Mouse (Mus musculus): Measurements from ENCODE around the gene Fis1. TPM values are rescaled to one million over a fixed set of nuclear protein-coding genes. Genes with fewer than 3 reads are reported as not detected.
"Not testable (repeated sequence)": the region's sequence is repeated elsewhere in the genome, so short reads cannot be mapped to it uniquely, and the experiment has no call there.

The Fis1 gene
- total RNA-seq, 2 experiments from 2014 or later = 166 to 167 TPM

DNA sequence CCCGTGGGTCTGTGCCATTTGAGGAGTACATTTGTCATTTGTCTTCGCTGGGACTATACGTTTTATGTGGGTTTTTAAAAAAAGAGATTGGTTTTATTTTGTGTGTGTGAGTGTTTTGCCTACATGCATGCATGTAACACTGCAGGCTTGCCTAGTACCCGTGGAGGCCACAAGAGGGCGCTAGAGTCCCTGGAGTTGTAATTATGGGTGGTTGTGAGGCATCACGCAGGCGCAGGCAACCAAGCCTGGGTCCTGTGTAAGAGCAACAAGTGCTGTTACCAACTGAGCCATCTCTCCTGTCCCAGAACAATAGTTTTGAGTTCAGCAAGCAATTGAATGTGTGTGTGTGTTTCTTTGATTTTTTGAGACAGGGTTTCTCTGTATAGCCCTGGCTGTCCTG is 13.8 kb upstream of the Fis1 start:
- DNase-seq = no peak
- intact Hi-C loops (cut with DNase I) = no loop called here

DNA sequence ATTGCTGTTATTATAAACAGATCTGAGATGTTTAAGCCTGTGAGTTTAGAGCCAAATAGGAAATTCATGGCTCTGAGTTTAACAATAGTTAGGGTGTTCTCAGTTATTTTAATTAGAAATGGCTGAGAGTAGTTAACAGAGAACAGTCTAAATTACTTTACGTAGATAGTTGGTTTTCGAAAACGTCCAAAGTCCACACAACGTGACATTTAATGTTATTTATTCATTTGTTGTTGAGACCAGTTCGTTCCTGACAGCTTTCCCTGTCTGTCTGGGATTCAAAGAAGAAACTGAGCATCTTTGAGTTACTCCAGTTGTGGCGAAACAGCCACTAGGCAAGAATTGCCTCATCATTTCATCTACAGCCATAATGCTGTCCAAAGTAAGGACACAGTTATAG is 13.0 kb upstream of the Fis1 start:
- DNase-seq; intact Hi-C loops (cut with DNase I): not testable (repeated sequence)

DNA sequence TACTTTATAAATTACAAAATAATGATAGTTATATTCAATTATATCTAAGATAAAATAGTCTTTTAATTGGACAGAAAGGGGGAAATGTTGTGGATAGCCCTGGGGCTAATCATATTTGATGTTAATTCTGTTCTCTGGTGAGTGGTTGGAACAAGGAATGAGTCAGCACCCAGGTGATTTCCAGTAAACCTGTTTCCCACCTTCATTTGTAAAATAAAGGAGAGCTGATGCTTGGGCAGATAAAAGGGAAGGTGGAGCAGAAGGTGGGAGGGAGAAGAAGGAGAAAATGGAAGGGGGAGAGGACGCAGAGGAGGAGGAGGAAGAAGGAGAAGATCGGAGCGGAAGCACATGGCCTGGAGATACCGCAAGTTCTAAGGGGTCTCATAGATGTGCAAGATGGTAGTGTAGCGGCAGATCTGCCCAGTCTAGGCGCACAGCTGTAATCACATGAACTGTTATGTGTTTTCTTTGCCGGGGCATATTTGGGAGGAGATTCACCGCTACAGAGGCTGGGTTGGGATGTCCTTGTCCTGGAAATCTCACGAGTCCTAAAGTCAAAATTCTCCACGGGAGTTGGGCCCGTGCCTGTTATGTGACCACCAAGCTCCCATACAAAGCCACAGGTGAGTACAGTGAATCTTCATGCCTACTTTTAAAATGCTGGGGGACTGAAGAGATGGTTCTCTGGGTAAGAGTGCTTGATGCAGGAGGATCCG is 12.1 kb upstream of the Fis1 start:
- DNase-seq = no peak
- intact Hi-C loops (cut with DNase I) = no loop called here

DNA sequence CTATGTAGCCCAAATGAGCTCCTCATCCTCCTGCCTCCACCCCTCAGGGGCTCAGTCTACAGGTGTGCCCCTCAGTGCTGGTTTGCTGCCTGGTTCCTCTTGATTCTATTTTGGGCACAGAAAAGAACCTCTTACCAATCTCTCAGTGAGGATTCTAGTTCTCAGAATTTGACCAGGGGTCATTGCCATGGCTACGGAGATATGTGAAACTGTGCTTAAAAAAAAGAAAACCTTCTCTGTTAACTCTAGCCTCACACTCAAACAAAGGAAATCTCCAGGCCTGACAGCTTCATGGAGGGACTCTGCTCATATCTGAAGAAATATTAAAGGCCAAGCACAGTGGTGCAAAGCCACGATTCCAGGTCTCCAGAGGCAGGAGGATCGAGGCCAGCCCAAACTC is 10.3 kb upstream of the Fis1 start:
- intact Hi-C loops (cut with DNase I) = no loop called here
- no peak for DNase-seq

DNA sequence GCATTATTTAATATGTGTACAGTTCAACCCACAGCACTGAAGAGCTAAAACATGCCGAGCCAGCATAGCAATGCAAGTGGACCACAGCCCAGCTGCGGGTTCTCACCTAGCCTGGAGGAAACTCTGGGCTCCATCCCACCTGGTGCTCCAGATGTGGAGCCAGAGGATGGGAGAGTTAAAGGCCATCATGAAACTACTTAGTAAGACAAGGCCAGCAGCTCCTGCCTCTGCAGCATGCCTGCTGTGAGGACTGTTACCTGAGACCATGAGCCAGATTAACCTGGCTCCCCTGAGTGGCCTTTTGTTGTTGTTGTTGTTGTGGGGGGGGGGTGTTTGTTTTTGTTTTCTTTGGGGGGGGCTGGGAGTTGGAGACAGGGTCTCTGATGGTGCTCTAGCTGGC is 9.7 kb upstream of the Fis1 start:
- intact Hi-C loops (cut with DNase I) = no loop called here
- DNase-seq = no peak

DNA sequence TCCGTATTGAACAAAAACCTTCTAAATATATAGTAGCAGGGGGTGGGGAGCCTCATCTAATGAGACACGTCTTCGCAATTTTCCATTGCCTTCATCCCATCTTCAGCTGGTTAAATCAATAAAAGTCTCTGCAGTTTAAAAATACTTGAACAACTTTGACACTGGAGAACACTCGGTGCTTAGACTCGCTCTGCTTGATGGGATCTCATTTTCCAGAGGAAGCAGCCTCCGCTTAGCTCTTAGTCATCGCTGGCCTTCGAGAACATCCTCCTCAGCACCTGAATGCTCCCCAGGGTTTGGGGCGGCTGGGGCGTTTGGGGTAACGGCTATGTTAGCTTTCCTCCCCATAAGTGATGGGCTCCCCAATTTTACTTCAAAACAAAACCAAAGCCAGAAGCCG is 8.0 kb upstream of the Fis1 start:
- intact Hi-C loops (cut with DNase I) = no loop called here
- no peak for DNase-seq

DNA sequence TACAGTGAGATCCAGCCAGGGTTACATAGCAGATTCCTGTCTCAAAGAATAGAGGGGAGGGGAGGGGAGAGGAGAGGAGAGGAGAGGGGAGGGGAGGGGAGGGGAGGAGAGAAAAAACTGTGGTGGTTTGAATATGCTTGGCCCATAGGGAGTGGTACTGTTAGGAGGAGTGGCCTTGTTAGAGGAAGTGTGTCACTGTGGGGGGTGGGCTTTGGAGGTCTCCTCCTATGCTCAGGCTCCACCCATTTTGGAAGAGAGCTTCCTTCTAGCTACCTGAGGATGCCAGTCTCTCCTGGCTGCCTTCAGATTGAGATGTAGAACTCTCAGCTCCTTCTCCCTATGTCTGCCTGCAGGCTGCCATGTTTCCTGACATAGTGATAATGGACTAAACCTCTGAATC is 5.2 kb upstream of the Fis1 start:
- intact Hi-C loops (cut with DNase I) = no loop called here
- DNase-seq = no peak

DNA sequence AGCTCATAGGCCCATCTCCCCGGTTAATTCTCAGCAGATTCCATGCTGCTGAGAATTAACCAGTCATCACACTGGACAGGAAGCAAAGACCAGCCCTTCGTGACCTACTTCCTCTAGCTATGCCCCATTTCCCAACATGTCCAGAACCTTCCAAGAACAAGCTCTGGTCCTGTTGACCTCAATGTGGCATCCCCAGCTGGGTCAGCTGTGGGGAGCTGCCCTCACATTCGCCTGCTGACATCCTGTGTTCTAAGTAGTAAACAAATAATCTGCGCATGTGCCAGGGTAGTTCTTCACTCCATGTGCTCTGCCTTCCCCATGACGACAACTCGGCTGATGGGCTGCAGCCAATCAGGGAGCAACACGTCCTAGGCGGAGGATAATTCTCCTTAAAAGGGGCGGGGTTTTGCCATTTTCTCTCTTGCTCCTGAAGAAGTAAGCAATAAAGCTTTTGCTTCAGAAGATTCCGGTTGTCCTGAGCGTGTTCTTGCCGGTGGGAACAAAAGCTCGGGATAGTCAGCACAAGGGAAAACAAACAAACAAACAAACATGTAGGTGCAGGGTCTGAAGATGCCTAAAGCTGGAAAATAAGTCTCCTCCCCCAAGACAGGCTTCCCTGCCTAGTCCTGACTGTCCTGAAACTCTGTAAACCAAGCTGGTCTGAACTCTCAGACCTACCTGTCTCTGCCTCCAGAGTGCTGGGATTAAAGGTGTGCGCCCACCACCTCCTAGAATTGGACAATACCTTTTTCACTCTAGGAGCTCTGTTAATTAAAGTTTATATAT is 3.3 kb upstream of the Fis1 start:
- DNase-seq; intact Hi-C loops (cut with DNase I): not testable (repeated sequence)

DNA sequence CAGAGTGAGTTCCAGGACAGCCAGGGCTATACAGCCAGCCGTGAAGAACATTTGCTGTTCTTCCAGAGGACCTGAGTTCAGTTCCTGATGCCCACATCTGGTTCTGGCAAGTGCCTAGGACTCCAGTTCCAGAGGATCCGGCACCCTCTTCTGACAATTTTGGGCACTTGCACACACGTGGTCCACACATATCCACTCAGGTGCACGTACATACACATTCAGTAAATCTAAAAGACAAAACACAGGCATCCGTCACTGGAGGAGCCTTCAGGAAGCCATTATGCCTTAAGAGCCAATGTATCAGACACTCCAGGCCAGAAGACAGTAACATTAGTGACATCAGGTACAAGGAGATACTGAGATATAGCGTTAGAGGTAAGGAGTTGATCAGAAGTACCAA is 2.6 kb upstream of the Fis1 start:
- DNase-seq = no peak
- intact Hi-C loops (cut with DNase I) = no loop called here

DNA sequence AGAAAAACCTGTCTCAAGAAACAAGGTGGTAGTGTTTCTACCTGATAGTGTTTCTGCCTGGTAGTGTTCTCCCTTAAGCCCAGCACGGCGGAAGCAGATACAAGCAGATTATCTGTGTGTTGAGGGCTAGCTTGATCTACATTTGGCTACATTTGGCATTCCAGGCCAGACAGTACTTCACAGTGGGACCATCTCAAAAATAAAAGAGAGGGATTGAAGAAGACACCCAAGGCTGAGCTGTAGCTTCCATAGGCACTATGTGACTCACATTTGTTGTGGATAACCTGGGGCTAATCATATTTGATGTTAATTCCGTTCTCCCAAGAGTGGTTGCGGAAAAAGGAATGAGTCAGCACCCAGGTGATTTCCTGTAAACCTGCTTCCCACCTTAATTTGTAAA is 922 bp upstream of the Fis1 start:
- intact Hi-C loops (cut with DNase I) = no loop called here
- DNase-seq = no peak

DNA sequence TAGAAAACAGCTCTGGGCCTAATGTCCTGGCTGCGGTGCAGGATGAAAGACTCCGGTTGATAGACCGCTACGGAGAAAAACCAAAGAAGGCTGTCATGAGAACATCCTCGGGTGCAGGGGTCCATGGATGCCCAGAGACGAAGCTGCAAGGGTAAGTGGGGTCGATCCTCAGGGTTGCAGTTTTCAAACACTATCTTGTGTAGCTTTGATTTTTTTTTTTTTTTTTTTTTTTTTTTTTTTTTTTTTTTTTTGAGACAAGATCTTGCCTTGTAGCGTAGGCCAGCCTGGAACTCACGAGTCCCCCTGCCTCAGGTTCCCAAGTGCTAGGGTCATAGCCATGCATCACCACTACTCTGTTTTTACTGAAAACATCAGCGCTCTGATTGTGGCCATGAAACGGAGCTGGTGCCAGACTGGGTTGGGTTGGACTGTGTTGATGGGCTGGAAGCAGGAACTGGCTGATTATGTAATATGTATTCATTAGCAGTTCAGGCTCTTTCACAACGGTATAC is 421 bp downstream of the Fis1 start:
- intact Hi-C loops (cut with DNase I) = no loop called here
- DNase-seq = peak; percentile 42 to 46

DNA sequence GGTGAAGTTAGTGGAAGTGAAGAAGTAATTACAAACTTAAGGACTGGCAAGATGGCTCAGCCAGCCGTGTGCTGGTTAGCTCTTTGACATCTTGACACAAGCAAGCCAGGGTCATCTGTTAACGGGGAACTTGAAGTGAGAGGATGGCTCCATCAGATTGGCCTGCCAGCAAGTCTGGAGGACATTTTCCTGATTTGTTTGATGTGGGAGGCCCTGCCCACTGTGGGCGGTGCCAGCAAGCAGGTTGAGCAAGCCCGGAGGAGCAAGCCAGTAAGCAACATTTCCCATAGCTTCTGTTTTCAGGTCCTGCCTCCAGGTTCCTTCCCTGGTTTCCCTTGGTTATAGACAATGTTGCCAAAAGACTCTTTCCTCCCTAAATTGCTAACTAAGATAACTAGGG is 2.5 kb downstream of the Fis1 start:
- no peak for DNase-seq
- intact Hi-C loops (cut with DNase I) = no loop called here

DNA sequence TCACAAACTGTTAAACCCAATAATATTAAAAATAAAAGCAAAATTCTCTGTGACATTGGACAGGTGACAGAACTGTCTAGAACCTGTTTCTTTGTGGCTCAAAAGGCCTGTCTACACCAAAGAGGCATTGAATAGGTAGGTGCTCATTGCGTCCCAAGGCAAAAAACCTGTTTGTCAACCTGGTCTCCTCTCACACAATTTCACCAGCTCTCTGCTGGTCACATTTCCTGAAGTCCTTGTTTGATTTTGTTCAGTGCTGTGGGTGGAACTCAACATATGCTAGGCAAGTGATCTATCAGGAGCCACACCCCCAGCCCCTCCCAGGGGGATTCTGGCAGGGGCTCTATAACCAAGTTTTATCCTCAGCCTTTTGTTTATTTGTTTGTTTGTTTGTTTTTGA is 4.2 kb downstream of the Fis1 start:
- intact Hi-C loops (cut with DNase I) = no loop called here
- DNase-seq = no peak

DNA sequence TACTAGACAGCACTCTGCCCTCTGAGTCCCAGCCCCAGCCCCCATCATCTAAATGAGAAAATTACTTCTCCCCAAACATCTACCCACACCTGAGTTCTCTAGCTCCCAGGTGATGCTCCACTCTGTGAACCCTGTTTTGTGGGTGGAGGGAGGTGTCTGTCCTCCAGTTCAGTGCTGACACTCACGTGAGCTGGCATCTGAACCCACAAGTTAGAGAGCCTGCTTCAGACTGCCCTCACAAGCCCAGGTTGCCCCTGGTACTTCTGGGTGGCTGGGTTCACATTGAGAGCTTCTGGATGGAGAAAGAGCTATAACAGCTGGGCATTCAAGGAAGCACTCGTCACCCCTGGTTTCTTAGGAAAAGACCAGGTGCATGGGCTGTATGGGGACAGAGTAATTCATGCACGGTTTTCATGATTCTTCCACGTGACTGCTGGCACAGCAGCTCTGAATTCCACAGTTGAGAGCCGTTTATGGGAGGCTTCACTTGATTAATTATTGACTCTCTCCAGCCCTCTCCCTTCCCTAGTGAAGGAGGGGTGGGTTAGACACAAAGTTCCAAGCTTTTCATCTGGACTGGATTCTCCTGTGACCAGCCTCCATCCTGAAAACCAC is 6.0 kb downstream of the Fis1 start:
- intact Hi-C loops (cut with DNase I) = no loop called here
- no peak for DNase-seq

DNA sequence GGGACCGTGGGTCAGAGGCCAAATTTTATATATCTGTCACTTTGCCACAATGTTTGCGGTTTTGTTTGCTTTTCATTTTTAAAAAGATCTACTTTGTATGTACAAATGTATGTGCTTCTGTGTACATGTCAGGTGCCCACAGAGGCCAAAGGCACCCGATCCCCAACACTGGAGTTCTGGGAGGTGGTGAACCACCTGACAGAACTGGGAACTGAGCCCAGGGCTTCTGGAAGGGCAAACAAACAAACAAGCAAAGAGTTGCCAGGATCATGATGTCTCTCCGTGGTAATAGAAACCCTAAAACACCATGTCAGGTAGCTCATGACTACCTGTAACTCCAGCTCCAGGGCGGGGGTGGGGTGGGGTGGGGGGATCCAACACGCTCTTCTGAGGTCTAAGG is 7.0 kb downstream of the Fis1 start:
- DNase-seq = no peak
- intact Hi-C loops (cut with DNase I) = loop anchor here (10.0 kb wide), 1 partner anchor 825 kb away; the partner anchor contains the start of genes Mepce and Zcwpw1

DNA sequence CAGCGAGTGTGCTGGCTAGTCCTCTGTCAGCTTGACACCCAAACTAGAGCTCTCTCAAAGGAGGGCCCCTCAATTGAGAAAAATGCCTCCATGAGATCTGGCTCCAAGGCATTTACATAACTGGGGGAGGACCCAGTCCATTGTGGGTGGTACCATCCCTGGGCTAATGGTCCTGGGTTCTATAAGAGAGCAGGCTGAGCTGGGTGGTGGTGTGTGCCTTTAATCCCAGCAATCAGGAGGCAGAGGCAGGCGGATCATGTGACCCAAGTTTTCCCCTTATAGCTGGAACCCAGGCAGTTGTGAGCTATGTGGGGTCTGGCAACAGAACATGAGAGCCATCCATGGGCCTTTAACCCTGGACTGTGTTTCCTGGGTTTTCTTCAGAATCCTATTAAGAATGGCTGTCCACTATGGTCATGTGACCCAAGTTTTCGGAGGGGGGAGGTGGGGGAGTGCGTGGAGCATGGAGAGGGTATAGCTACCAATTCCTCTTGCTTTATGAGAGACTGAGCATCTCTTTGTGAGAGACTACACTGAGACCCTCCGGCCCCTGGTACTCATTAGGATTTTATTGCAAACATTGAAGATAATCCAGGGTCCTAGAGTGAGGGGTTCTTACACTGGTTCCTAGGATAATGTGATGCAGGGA is 8.4 kb downstream of the Fis1 start:
- intact Hi-C loops (cut with DNase I) = loop anchor here (10.0 kb wide), 1 partner anchor 823 kb away; the partner anchor contains the start of genes Mepce and Zcwpw1
- no peak for DNase-seq

DNA sequence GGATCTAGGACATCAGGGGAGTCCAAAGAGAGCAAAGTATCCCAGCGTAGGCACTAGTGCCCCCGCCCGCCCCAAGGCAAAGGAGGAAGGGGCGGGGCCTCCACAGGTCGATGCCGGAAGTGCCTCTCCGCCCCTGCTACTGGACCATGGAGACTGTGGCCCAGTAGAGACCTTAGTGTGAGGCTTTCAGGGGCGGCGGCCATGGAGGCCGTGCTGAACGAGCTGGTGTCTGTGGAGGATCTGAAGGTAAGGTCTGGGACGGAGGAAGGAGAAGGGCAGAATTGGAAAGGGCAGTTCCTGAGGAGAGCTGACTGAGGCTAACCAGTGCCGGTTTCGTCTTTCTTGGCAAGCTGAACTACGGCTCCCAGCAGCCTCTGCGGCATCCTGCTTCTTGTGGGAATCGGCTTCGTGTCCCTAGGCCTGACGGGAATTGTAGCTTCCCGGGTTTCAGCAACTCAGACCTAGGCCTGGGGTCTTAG is 8.9 kb downstream of the Fis1 start:
- intact Hi-C loops (cut with DNase I) = loop anchor here (2.0 to 10.0 kb wide), 2 partner anchors 25 to 823 kb away; partner anchors contain the start of genes Mepce, Plod3 and Zcwpw1
- DNase-seq = peak; percentile 89 to 91

DNA sequence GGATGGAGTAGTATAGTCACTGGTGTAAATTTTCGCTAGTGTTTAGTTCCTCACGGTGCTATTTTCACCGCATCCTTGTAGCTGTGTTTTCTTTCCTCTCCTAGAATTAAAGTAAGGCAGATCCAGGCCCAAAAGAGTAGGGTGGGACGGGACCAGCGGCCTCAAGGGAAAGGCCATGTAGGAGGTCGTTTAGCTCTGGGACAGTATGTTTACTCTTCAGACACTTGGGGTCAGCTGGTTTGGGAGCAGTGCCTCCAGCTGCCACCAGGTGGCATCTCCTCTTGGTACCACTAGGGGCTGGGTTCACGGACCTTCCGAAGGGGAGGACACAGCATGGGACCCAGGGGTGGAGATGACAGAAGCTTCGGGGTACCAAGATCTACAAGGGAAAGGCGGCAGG is 9.4 kb downstream of the Fis1 start:
- intact Hi-C loops (cut with DNase I) = loop anchor here (2.0 to 10.0 kb wide), 2 partner anchors 24 to 822 kb away; partner anchors contain the start of genes Mepce, Plod3 and Zcwpw1
- peak; percentile 84 to 90 for DNase-seq

DNA sequence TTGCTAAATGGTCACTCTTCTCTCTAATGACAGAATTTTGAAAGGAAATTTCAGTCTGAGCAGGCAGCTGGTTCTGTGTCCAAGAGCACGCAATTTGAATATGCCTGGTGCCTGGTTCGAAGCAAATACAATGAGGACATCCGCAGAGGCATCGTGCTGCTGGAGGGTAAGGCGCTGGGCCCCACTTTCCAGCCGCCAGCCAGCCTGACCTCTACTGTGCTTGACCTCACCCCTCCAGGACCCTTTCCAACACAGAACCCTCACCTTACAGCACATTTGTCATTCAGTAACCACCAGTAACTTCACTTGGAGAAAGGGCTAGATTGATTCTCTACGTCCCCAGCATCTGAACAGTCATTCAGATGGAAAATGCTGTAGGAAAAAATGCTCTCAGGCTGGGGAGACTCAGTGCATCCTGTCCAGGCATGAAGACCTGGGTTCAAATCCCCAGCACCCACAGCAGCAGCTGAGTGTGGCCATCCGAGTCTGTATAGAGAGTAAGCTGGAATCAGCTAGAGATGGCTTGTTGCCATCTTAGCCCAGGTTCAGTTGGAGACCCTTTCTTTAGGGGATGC is 10.0 kb downstream of the Fis1 start:
- intact Hi-C loops (cut with DNase I) = loop anchor here (2.0 to 10.0 kb wide), 2 partner anchors 24 to 822 kb away; partner anchors contain the start of genes Mepce, Plod3 and Zcwpw1
- DNase-seq = no peak

DNA sequence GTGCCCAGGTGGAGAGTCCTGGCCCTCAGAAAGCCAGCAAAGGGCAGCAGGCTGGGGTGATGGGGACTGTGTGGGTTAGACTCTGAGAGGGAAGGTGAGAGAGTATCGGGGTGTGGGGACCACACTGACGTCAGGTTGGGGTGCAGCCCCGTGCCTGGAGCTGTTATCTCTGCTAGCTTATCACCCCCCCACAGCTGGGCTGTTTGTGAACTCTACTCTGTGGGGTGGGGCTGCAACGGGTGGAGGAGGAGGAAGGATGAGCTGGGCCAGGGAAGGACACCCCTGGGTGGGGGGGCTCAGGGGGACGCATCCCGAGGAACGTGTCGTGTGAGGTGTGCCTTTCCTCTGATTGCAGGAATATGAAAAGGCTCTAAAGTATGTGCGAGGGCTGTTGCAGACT is 12.1 kb downstream of the Fis1 start:
- intact Hi-C loops (cut with DNase I) = loop anchor here (10.0 kb wide), 1 partner anchor 820 kb away; the partner anchor contains the start of genes Mepce and Zcwpw1

More for the DNA sequence above, 12.1 kb downstream of the Fis1 start:
- no peak for DNase-seq

Data from heart, postnatal 14 days (tissue).